Mouse (Mus musculus): ENCODE results near the gene B430218F22Rik. TPM values are rescaled to one million over a fixed set of nuclear protein-coding genes. Genes with fewer than 3 reads are reported as not detected.

Gene B430218F22Rik
- polyA plus RNA-seq, 1 experiment from 2014 or later = 0.35 TPM

DNA sequence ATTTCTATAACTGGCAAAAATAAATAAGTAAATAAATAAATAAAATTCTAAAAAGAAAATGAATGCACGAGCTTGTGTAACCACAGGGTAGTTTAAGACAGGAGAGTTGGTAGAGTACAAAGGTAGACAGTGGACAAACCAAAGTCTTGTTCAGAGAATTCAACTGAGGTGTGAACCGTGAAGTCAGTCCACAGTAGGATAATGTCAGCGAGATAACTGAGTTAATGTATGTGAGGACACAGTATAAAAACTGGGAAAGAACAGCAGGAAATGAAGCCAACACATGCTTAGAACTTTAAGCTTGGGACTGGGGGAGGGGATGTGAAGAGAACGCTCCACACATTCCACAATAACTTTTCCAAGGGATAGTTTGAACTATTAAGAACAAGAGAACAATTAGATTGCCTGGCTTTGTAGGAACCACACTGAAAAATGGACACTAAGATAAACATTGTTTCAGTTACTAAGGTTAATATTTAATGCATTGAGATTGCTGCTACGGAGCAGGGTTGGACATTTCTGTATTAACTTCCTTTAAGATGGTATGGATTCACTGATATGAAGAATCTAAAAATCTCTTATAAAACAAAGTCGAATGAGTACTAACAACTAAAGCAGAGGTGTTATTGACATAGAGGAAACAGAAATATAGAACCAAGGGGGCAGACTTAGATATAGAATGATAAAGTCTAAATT, 25.0 kb downstream of the B430218F22Rik start:
- Histone ChIP-seq H3K36me3 (no peaks in the 10 kb centered on the region), H3K9ac (no peak overlapping the region), H3K27ac (no peak overlapping the region), H3K4me2 (no peak overlapping the region), H3K4me3 (no peak overlapping the region), H3K27me3 (no peaks in the 10 kb centered on the region), H3K4me1 (no peaks in the 10 kb centered on the region), H3K9me3 (no peaks in the 10 kb centered on the region)
- WGBS = 78% methylated on average over 6 of the region's 6 CpGs
- no peak for ATAC-seq (ENCODE audit: insufficient number of reproducible peaks, low FRiP score, low TSS enrichment, low read depth)

DNA sequence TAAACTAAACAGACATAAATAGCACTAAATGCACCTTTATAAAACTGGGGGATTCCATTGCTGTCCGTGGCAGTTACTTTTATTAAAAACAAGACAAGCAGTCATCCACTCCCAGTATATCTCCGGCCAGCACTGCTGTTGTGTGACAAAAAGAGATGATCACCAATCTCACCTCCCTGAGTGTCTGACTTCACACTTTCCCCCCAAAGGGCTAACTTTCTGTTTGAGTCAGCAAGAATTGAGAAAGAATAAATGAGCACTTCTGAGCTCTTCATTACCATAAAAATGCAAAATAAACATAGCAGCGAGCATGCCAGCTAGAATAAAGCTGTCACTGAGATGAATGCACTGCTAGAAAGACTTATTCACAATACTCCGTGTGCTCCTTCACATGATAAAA, 31.7 kb downstream of the B430218F22Rik start:
- no peaks in the 10 kb centered on the region for H3K27me3 ChIP-seq

DNA sequence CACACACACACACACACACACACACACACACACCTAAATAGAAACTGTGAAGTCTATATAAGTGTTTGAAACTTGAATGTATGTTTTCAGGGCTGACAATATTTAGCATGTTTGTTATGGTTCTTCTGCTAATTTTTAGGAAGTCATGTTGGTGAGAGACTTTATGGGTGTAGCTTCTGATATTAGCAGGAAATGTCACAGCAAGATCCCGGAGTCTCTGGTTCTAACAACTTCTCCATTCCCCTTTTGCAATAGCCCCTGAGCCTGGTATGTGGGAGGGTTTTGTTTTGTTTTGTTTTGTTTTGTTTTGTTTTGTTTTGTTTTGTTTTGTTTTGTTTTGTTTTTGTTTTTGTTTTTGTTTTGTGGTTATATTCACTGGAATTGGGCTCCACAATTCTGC, 34.0 kb downstream of the B430218F22Rik start:
- Histone ChIP-seq H3K4me1 (no peaks in the 10 kb centered on the region), H3K4me2 (no peak overlapping the region), H3K9me3 (no peaks in the 10 kb centered on the region), H3K4me3 (no peak overlapping the region), H3K36me3 (no peaks in the 10 kb centered on the region), H3K27ac (no peak overlapping the region), H3K9ac (no peak overlapping the region), H3K27me3 (no peaks in the 10 kb centered on the region)
- ATAC-seq (ENCODE audit: insufficient number of reproducible peaks, low FRiP score, low TSS enrichment, low read depth) = no peak
- 66% methylated on average over 1 of the region's 1 CpGs for WGBS

More for the DNA sequence above, 31.7 kb downstream of the B430218F22Rik start:
- Histone ChIP-seq H3K4me2 (no peak overlapping the region), H3K4me3 (no peak overlapping the region), H3K27ac (no peak overlapping the region), H3K9me3 (no peaks in the 10 kb centered on the region), H3K36me3 (no peaks in the 10 kb centered on the region), H3K9ac (no peak overlapping the region), H3K4me1 (no peaks in the 10 kb centered on the region)
- 50% methylated on average over 4 of the region's 4 CpGs for WGBS
- no peak for ATAC-seq (ENCODE audit: insufficient number of reproducible peaks, low FRiP score, low TSS enrichment, low read depth)

DNA sequence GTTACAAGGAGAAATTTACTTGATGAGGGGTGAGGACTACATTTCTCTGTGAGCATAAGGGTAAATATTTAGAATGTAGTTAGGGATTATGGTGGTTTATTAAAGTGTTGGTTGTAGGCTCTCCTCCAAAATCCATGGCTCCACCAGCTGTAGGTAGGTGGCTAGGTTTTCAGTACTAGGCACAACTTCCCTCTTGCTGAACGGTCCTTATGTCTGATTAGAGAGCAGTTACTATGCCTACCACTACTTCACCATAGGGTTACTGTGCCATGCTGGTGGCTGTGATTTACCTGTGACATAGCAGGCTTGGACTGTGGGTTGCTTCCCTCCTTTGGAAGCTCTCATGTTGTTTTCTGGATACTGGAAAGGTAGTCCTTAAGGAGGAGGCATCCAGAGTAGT, 34.4 kb downstream of the B430218F22Rik start:
- Histone ChIP-seq H3K9me3 (no peaks in the 10 kb centered on the region), H3K4me2 (no peak overlapping the region), H3K9ac (no peak overlapping the region), H3K27me3 (no peaks in the 10 kb centered on the region), H3K4me3 (no peak overlapping the region), H3K4me1 (no peaks in the 10 kb centered on the region), H3K27ac (no peak overlapping the region), H3K36me3 (no peaks in the 10 kb centered on the region)
- ATAC-seq (ENCODE audit: insufficient number of reproducible peaks, low FRiP score, low TSS enrichment, low read depth) = no peak
- WGBS = 62% methylated on average over 1 of the region's 1 CpGs

Other genes starting within 250 kb of the B430218F22Rik start
- 28.0 and 29.9 TPM in 2 replicates for gene Mrps30, start 622 bp downstream of the B430218F22Rik start, polyA plus RNA-seq (2015; fragmentation: Nextera tagmentation; extraction: Ambion mirVana)

All from limb, embryonic 15.5 days (tissue).